Mouse (Mus musculus): ENCODE results near the gene Fgfr2.

- TF ChIP-seq POLR2A (IDR thresholded peaks at IDR 0.05; ENCODE audit: low read depth, low read length): no peak
- TF ChIP-seq CTCF (conservative IDR thresholded peaks at IDR 0.05; ENCODE audit: insufficient read depth, insufficient read length, low read depth, low read length): no peak
Observed at GRCm38 (mm10) chr7:132775922-132776321, 347.2 kb downstream of the Fgfr2 start.

All from kidney, adult 2 months (tissue).